Mouse (Mus musculus) fibroblast of lung, adult 2 months (primary cell): Measurements from ENCODE around the gene Uqcc2.

Source experiments
- DNase-seq: peaks from one replicate; pipeline ENCODE4 v3.0.0-alpha.2; 2011; ENCODE audit warnings: low read depth

The Uqcc2 gene

GRCm38 (mm10) chr17:27123813-27124375 lies 9.8 kb downstream of the Uqcc2 start:
- DNase-seq, result no peak

DNA sequence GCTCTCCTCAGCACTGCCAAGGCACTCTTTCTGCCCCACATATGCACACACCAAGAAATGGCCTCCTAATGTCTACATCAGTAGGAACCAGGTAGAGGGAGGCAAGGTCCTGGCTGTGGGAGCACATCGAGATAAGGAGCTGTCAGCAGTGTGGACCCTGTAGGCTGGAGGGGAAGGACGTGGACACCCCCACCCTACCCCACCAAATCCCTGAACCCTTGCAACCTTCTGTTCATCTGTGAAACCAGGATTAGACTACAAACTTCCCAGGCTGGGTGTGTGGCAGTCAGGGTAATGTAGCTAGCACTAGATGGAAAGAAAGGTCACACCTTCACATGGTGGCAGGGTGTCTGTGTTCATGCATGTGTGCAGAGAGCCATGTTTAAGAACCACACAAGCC lies 10.6 kb downstream of the Uqcc2 start:
- DNase-seq, result no peak

GRCm38 (mm10) chr17:27122701-27123100 lies 11.0 kb downstream of the Uqcc2 start:
- no peak for DNase-seq

GRCm38 (mm10) chr17:27121781-27122180 lies 11.9 kb downstream of the Uqcc2 start:
- DNase-seq, result no peak

DNA sequence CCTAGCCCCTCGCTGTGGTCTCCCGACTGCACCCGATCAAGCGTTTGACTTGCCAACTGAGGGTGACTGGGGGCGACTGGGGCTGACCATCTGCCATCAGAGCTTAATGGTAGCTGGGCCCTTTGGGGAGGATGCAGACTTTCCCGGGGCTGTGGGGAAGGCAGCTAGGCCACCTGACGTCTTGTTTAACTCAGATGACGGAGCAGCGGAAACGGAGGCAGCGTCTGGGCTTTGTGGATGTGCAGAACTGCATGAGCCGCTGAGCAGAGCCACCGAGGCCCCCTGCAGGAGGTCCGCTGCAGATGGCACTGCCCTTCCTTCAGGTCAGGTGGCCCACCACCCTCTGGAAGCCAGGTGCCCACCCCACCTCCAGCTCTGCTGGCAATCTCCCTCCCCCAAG lies 12.4 kb downstream of the Uqcc2 start:
- DNase-seq, result no peak

DNA sequence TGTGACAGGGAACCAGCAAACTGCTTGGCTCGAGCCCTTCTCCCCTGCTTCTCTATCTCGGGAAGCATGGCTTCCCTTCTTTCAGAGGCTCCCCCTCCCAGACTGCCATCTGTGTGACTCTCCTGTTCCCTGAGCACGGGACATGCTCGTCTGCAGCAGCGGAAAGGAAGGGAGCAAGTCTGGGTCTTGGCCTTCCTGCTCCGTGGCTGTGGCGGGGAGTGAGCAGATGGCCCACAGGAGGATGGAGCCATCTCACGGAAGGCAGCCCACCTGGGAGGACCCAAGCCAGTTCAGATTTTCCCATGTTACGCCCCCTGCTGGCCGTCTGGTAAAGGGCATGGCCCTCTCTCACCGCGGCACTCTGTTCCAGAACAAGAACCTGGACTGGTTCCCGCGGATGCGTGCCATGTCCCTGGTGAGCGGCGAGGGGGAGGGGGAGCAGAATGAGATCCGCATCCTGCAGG lies 13.1 kb downstream of the Uqcc2 start:
- no peak for DNase-seq

DNA sequence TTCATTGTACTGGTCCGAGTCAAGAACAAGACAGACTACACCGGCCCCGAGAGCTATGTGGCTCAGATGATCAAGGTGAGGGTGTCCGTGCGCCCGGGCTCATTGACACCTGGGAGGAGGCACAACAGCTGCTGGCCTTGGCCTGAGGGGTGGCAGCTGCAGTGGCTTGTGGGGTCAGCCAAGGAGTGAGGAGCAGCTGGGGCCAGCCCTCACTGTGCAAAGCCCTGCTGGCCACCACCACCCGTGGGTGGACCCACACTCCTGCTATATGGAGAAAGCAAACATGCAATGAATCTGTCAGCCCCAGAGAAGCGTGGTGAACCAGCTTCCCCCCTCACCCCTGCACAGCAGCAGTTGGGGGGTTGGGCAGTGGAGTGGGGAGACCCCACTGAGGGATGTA lies 13.8 kb downstream of the Uqcc2 start:
- DNase-seq, result no peak

DNA sequence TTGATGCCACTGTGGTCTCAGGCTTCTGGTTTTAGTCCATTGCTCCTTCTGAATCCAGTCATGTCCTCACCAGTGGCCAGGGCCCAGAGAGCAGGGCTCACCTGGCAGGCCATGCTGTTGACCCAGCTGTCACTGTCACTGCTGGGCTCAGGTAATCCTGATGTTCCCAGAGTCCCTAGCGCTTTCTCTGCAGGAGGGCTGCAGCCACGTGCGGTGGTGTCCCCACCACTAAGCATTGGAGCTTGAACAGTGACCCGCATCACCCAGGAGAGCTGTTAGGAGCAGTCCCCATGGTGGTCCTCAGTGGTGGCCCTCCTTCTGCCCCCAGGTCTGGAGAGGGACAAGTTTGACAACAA lies 14.2 kb downstream of the Uqcc2 start:
- no peak for DNase-seq

- no peak for DNase-seq
These were observed 14.8 kb downstream of the Uqcc2 start for GRCm38 (mm10) chr17:27118676-27119539.

GRCm38 (mm10) chr17:27110072-27110471 lies 23.6 kb downstream of the Uqcc2 start:
- no peak for DNase-seq

GRCm38 (mm10) chr17:27107936-27108335 lies 25.8 kb downstream of the Uqcc2 start:
- DNase-seq, result no peak

- DNase-seq, result no peak
These were observed 27.0 kb downstream of the Uqcc2 start for GRCm38 (mm10) chr17:27106745-27107144.

GRCm38 (mm10) chr17:27105698-27106470 lies 27.8 kb downstream of the Uqcc2 start:
- DNase-seq, result no peak

DNA sequence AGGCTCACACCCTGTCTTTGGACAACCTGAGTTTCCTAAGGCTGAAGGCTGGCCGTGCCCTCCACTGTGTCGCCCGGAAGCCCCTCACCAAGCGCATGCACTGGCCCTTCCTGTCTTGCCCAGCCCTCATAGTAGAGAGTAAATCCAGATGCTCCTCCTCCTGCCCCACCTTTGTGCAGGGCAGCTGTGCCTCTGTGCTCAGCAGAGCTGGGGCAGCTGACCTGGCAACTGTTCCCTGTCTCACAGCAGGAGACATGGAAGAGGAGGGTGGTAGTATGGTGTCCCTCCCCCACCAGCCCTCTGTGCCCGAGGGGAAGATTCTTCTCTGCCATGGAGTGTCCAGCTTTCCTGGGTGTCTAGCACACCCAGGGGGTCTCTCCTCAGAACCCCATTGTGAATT lies 32.0 kb downstream of the Uqcc2 start:
- DNase-seq, result no peak

DNA sequence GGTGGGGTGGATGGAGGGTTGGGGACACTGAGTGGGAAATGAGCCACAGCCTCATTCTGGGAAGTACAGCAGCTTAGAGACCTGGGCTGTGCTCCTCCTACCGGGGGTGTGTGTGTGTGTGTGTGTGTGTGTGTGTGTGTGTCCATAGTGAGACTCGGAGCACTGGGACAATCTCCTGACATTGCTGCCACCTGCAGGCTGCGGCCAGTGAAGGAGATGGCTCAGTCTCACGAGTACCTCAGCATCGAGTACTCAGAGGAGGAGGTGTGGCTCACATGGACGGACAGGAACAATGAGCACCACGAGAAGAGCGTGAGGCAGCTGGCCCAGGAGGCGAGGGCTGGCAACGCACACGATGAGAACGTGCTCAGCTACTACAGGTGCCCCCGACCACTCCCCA lies 38.0 kb downstream of the Uqcc2 start:
- no peak for DNase-seq

DNA sequence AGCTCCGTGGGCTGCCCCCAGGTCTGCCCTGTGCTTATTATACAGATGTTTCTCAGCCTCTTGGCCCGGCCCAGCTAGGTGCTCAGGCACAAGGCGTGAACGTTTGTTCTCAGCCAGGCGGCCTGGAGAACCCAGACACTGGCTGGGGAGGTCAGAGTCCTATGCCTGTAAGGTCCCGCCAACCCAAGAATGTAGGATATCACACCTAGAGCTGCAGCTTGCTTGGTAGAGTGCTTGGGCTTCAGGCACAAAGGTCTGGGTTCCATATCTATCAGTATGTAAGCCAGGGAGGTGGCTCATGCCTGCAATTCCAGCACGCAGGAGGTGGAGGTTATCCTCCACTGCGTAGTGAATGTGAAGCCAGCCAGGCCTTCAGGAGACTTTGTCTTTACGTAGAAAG lies 43.6 kb downstream of the Uqcc2 start:
- DNase-seq, result no peak

DNA sequence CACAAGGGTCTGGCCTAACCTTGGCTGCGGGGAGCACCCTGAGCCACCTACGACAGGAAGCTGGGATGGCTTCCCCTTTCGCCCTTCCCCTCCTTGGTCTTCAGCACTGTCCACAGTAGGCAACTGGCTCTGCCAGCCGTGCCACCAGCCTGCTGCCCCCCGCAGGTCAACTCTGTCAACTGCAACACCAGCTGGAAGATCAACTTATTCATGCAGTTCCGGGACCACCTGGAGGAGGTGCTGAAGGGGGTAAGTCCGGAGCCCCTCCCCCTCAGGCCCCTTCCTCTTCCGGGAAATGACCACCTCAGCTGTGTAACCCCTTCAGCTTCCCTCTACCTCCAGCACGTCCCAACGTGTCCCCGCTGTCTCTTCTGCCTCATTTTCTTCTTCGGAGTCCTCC lies 46.3 kb downstream of the Uqcc2 start:
- DNase-seq, result no peak

DNA sequence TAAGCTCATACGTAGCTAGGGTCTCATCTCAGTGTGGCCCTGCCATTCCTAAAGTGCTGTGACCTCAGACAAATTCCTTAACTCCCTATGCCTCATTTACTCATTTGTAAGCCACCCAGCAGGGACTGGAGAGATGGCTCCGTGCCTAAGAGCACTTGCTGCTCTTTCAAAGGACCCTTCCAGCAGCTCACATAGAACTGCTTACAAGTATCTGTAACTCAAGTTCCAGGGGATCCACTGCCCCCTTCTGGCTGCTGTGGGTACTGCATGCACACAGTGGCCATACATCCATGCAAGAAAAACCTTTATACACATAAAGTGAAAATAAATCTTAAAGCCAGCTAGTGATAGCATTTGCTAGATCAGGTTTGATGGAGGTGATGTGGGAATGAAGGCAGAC lies 48.0 kb downstream of the Uqcc2 start:
- DNase-seq, result no peak

GRCm38 (mm10) chr17:27083601-27084000 lies 50.1 kb downstream of the Uqcc2 start:
- DNase-seq, result no peak

GRCm38 (mm10) chr17:27082796-27083195 lies 50.9 kb downstream of the Uqcc2 start:
- no peak for DNase-seq

DNA sequence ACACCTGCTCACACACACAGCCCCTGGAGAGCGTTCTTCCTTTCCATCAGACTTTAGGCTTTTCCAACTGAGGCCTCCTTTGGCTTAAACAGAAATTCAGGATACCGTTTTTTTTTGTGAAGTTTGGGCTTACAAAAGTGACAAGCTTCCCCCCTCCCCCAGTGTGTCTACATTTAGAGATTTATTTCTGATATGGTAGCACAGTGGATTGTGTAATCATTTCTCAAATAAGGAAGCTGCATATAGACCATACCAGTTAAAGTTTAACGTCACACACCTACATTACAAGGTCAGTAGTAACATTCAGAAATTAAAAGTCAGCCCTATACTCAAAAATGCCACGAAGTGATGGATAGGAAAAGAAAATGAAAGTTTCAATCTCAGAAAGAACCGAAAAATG lies 51.8 kb downstream of the Uqcc2 start:
- DNase-seq, result no peak

DNA sequence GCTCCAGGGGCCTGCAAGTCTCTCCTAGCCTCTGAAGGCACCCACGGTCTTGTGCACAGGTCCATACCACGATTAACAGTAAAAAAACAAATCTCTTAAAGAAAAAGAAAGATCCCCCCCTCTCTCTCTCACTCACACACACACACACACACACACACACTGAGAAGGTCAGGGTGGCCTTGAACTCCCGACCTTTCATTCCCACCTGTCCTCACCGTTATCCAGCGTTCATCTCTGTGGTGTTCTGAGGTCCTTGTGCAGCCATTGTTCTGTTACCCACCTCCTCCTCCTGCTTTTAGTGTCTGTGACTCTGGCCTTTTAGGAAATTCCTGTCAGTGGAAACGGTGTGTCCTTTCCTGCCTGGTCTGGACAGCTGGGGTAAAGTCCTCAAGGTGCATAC lies 55.2 kb downstream of the Uqcc2 start:
- DNase-seq, result no peak

DNA sequence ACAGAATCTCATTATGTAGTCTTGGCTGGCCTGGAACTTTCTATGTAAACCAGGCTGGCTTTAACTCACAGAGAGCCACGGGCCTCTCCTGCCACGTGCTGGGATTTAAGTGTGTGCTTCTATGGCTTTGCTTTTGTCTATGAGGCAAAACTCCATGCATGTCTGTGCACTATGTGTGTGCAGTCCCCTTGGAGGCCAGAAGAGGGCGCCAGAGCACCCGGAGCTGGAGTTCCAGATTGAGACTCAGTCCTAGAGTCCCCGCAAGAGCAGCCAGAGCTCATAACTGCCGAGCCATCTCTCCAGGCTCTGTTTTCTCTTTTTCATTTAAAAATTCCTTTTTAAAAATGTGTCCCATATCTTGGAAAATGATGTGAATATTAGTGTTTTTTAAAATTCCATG lies 55.8 kb downstream of the Uqcc2 start:
- DNase-seq, result no peak
